Mouse (Mus musculus) small intestine, adult 2 months (tissue): Measurements from ENCODE around the gene Fndc1.

Experiments
- CTCF ChIP-seq: fragments of 200-500 bp; IDR thresholded peaks from 2 replicates; pipeline ENCODE4 v1.5.1; 2012; ENCODE audit warnings: low read depth, mild to moderate bottlenecking, control low read depth, inconsistent platforms, low read length, moderate library complexity, mixed read lengths; ENCODE audit not compliant: insufficient replicate concordance, insufficient read length; ENCODE audit errors: extremely low read depth
- POLR2A ChIP-seq: fragments of 200-500 bp; IDR thresholded peaks from 2 replicates; pipeline ENCODE4 v1.6.1; 2012; ENCODE audit warnings: low read depth, mild to moderate bottlenecking, control low read depth, inconsistent platforms, low read length, moderate library complexity

DNA sequence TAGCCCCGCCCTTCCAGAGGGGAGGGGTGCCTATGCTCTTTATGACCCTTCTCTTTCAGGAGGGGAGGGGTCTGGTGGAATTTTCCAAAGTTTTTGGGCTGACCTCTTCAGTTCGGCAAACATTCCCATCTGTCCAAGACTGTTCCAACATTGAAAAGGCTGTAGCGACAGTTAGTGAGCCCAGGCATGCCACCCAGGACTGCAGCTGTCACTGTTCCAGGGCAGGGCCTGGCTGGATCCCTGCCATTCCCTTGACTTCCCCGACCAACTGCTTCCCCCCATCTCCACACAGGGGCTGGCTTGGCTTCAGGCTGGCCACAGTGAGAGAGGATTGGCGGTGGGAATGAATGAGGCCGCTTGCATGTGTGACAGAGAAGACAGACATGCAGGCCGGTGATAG is 46.3 kb upstream of the Fndc1 start:
- TF ChIP-seq POLR2A (no peak), CTCF (no peak)
